In the genomic region with DNA sequence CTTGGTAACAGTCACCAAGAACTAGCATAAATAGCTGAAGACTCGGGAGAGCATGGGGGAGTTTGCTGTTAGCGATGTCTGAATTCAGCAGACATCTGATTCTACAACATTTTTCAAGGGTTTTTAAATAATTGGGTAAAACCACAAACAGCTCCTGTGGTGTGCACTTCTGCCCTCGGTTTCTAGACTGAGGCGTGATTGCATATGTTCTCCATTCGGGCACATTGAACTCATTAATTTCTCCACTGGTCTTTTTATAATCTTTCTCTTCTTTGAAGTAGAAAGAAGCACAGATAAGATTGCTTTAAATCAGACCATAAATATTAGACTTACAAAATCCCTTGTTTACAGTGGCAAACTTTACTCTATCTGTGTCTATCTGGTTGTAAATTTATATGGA, we compare ENCODE assay signal across 21 mouse cellular contexts.
"Had no signal": no experiment of that assay in that cellular context is flagged by ENCODE, and none has a peak within 500 bp of the region (broad histone marks: within the 10 kb centered on the region; RNA-seq: fewer than 3 reads in every experiment).

No protein-coding gene starts in this region.

- H3K27ac ChIP-seq: kidney, postnatal 0 days; limb, embryonic 10.5 days; limb, embryonic 13.5 days; liver, embryonic 12.5 days; liver, embryonic 15.5 days; lung, embryonic 15.5 days; stomach, embryonic 15.5 days had no signal

- H3K4me1 ChIP-seq: limb, embryonic 13.5 days; liver, embryonic 12.5 days; liver, embryonic 15.5 days; lung, embryonic 15.5 days; stomach, embryonic 15.5 days had no signal

- H3K4me3 ChIP-seq: limb, embryonic 10.5 days; limb, embryonic 13.5 days; liver, embryonic 12.5 days; liver, embryonic 15.5 days; lung, embryonic 15.5 days; stomach, embryonic 15.5 days had no signal

- H3K9ac ChIP-seq: limb, embryonic 13.5 days; liver, embryonic 12.5 days; liver, embryonic 15.5 days; lung, embryonic 15.5 days; stomach, embryonic 15.5 days had no signal

- ATAC-seq: liver, embryonic 12.5 days had no signal

- H3K36me3 ChIP-seq: limb, embryonic 10.5 days; limb, embryonic 13.5 days; liver, embryonic 12.5 days; liver, embryonic 15.5 days; lung, embryonic 15.5 days; stomach, embryonic 15.5 days had no signal

- H3K9me3 ChIP-seq: limb, embryonic 10.5 days; limb, embryonic 13.5 days; liver, embryonic 12.5 days; liver, embryonic 15.5 days; lung, embryonic 15.5 days; stomach, embryonic 15.5 days had no signal

- DNase-seq: kidney, adult 2 months; kidney, postnatal 25 days; layer of hippocampus, postnatal 36 days; liver; lung, adult 18-20 months; lung, postnatal 10 days; lung, postnatal 4 days; midbrain, embryonic 14.5 days; right cerebral cortex, adult 18-20 months; right cerebral cortex, postnatal 14 days; spleen, adult 18-20 months; thymus, adult 18-20 months; thymus, postnatal 36 days had no signal

- H3K4me2 ChIP-seq: limb, embryonic 13.5 days; liver, embryonic 12.5 days; liver, embryonic 15.5 days; lung, embryonic 15.5 days; midbrain, embryonic 11.5 days; stomach, embryonic 15.5 days had no signal

- H3K27me3 ChIP-seq: limb, embryonic 13.5 days; liver, embryonic 12.5 days; liver, embryonic 15.5 days; lung, embryonic 15.5 days; stomach, embryonic 15.5 days had no signal
